Mouse (Mus musculus) heart, adult 2 months (tissue): ENCODE data around the gene Kat8.

Experiments
- CTCF ChIP-seq: fragments of 200-600 bp; IDR thresholded peaks from 2 replicates; pipeline ENCODE4 v1.8.1; 2022; ENCODE audit warnings: antibody characterized with exemption, mild to moderate bottlenecking, moderate library complexity
- EP300 ChIP-seq: fragments of 200-500 bp; IDR thresholded peaks from 2 replicates; pipeline ENCODE4 v1.6.1; 2011; ENCODE audit warnings: low read depth, low read length, control low read depth; ENCODE audit not compliant: insufficient read depth
- POLR2A ChIP-seq: fragments of 200-500 bp; IDR thresholded peaks from 2 replicates; pipeline ENCODE4 v1.6.1; 2011; ENCODE audit warnings: mild to moderate bottlenecking, low read depth, low read length, control low read depth; ENCODE audit not compliant: insufficient read depth

GRCm38 (mm10) chr7:127952864-127953581, 40.7 kb downstream of the Kat8 start:
- TF ChIP-seq CTCF (no peak), POLR2A (no peak), EP300 (no peak)
